Mouse (Mus musculus) heart, adult 18-20 months (tissue): ENCODE data around the gene Rab15. TPM values are rescaled to one million over a fixed set of nuclear protein-coding genes. Genes with fewer than 3 reads are reported as not detected.
"Not testable (repeated sequence)": the region's sequence is repeated elsewhere in the genome, so short reads cannot be mapped to it uniquely, and the experiment has no call there.

Source experiments
- DNase-seq, 2 experiments: peaks; one replicate each; pipeline ENCODE4 v3.0.0; 2021 to 2022; ENCODE audit warnings: mixed read lengths in 1 of 2
- total RNA-seq, 2 experiments: library from RNA; stranded (reverse); gene quantifications; 2 replicates each; pipeline ENCODE4 v1.2.3; 2021

Gene Rab15
- total RNA-seq, 2 experiments from 2014 or later, result 0.42 to 0.62 TPM

DNA sequence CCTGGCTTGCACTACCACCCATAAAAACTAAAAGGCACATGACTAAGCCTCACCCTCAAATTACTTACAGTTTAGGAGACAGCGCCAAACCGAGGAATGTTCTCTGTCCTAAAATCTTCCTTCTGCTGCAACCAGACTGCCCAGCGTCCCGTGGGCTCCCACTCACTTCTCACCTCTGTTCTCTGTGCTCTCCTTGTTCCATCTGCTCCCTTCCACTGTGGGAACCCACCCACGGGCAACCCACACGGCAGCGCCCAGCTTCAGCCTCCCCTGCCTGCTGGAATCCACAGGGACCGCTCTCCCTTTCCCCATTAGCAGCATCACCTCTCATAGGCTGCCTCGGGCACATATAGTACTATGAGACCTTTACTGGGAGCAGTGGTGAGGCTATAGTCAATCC lies 3.8 kb downstream of the Rab15 start:
- DNase-seq, result no peak

DNA sequence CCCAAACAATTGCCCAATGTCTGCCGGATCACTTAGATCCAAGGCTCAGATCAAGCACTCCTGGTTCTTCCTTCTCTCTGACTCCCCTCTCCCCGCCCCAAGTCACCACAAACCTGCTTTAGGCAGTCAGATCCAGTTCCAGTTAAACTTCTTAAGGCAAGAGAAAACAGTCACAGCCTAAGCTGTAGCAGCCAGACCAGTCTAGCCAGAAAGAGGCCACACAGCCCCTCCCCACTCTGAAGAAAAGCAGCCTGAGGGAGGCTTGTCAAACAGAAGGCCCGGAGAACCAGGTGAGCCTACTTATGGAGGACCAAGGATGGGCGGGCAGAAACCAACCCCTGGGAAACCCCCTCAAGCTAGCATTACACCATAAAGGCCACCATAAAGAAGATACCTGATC lies 4.6 kb downstream of the Rab15 start:
- DNase-seq, result no peak

DNA sequence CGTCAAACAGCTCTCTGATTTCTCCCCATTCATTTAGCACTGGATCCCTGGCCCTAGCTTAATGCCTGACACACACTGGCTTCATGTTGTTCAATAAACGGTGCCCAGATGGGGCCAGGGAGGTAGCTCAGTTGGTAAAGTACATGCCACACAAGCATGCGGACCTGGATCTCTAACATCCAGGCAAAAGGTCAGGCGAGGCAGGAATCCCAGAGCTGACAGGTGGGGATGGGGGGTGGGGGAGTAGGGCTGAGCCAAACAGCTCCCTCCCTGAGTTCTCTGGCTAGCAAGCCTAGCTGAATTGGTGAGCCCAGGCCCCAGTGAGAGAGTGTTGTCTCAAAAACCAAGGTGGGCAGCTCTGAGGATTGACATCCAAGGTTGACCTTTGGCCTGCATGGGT lies 5.5 kb downstream of the Rab15 start:
- DNase-seq, result no peak

DNA sequence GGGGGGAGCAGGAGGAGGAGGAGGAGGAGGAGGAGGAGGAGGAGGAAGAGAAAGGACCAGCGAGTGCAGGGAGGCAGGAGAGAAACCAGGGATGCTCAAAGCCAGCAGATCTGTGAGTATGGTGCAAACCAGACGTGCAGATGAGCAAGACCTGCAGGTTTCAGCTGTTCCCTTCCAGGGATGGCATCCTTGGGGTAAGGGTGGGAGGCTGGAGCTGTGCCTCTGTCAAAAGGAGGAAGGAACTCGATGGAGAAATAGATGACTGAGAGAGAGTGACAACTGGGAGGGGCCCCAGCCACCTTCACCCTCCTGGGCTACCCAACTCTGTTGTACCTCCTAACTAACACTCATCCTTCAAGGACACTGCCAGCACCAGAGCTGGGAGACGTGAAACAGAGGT lies 6.0 kb downstream of the Rab15 start:
- no peak for DNase-seq

DNA sequence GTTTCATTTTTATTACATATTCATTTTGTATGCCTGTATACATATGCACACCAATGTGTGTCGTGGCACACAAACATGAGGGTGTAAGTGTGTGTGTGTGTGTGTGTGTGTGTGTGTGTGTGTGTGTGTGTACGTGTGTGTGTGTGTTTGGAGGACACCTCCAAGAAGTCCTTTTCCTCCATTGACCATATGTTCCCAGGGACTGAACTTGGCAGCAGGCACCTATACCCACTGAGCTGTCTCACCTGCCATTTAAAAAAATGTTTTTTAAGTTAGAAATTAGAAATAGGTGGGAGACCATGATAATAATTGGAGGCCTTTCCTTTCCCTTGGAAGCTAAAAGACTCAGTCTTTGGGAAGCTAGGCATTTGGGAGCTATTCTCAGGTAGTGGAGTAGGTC lies 8.6 kb downstream of the Rab15 start:
- DNase-seq, result no peak

DNA sequence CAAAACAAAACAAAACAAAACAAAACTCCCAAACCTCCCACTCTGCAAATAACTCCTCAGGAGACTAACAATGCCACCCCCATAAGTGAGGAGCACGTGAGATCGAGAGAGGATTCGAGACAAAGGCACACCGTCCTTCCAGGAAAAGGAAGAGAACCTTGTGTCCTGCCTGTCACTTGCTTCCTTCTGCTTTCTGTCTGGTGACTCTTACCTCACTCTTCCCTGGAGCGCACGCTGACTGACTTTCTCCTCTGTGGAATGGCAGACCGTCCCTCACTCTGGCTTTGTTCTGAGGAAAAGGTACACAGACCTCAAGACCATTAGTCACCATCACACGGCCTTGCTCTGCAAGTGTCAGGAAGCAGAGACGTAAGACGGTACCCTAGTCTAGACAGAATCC lies 9.2 kb downstream of the Rab15 start:
- DNase-seq, result no peak

DNA sequence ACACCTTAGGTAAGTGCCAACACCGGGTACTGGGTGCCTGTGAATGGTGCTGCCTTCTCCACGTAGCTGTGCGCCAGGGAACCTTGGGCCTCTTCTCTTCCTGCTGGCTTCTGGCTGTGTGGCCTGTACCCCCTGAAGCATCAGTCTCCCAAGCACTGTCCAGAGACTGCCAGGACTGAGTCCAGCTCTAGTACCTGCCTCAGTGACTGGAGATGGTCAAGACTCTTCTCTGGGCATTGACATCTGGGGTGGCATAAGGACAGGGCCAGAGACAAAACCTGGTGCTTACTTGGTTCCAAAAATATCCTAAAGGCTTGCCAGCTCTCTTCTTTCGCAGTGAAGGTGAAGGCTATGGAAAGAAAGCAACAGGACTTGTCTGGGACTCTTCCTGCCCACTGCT lies 11.7 kb downstream of the Rab15 start:
- peak; percentile 17 to 22 for DNase-seq

DNA sequence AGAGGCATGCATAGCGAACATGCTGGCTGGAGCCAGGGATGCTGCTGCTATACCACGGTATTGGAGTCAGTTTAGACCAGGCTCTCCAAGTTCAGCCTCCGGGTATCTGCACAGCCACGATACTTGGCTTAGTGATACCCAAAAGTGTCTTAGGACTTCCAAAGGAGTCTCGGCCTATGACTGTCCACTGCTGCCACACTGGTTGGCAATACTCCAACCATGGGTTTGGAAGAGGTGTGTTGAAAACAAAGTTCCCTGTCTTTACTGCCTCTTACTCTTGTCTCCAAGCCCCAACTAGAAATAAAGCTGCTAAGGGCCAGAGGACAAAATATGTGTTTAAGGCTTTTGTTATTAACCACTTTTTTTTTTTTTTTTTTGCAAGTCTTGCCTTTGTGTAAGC lies 12.2 kb downstream of the Rab15 start:
- DNase-seq, result no peak

DNA sequence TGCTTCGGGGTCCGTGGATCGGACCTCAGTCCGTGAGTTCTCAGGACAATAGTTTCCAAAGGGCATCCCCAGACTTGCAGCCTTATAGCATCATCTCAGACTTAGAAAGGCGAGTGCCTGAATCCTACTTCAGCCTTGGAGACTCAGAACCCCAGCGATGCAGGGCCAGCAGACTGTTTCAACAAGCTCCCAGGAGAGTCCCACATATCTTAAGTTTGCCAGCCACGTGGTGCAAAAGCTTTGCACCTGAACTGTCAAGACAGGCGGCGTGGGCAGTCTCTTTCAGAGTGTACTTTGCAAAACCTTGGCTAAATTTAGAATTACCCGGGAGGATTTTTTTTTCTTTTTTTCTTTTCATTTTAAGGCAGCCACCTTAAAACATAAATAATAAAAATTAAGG lies 14.9 kb downstream of the Rab15 start:
- DNase-seq, result no peak

DNA sequence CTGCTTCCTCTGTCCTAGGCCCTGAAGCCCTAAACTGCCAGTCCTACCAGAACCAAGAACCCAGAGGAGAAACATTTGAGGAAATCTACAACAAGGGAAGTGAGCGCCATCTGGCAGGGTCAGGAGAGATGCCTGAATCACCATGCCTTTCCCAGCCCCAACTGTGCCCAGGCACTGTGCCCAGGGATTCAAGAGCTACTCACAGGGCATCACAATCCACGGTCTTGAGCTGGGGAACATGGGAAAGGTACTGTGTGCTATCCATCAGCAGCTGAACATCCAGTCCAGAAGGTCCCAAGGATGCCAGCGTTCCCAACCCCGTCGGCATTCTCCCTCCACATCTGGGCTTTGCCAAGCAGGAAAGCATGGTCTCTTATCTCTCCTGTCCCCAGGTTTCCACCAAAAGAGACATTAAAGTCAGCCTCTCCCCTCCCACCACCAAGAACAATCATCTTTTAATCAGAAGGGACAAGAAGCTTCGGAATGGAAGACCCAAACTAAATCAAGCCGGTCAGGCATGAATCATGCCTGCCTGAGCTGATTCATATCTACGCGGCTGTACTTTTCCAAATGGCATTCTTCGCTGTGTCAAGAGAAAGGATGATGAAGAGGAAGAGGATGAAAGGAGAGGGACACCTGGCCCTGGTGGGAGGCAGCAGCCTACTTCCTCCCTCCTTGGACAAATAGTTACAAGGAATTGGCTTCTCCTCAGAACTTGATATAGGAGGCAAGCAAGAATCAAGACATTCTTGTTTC lies 17.5 kb downstream of the Rab15 start:
- DNase-seq, result no peak

DNA sequence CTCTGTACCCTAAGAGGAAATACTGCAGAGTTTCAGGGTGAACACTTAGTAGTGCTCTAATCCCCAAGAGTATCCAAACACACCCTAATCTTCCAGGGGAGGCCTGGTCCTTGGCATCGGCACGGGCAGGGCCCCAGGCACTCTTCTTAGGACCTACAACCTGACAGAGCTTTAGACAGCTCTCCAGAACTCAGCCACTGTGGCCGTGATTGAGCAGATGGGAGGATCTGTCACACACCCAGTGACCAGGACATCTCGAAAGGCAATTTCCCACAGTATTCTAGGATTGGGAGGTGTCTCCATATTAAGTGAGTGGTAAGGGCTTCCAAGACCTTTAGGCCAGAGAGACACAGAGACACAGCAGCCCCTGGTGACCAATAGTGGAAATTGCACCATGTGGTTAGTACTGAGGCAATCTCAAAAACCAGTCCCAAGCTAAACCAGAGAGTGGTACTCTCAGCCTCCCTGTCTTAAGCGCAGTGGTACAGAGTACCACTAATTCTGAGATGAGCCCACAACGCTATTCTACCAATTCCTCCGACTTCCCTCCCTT lies 18.9 kb downstream of the Rab15 start:
- peak; percentile 45 to 64 for DNase-seq

DNA sequence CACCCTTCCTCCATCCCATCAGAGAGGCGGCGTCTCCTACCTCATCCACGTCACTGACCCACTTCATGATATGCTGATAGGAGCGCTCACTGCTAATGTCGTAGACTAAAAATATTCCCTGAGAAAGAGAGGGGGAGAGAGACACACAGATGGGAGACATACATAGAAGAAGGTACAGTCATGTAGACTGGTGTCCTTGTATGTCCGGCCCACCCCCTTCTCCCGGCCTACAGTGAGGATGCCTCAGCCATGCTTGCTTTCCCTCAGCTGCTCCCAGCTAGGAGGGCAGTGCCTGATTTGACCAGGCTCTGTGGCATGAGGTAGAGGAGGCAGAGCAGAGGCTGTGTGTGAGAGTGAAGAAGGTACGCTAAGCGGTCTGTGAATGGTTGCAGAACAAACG lies 19.7 kb downstream of the Rab15 start:
- DNase-seq, result no peak

DNA sequence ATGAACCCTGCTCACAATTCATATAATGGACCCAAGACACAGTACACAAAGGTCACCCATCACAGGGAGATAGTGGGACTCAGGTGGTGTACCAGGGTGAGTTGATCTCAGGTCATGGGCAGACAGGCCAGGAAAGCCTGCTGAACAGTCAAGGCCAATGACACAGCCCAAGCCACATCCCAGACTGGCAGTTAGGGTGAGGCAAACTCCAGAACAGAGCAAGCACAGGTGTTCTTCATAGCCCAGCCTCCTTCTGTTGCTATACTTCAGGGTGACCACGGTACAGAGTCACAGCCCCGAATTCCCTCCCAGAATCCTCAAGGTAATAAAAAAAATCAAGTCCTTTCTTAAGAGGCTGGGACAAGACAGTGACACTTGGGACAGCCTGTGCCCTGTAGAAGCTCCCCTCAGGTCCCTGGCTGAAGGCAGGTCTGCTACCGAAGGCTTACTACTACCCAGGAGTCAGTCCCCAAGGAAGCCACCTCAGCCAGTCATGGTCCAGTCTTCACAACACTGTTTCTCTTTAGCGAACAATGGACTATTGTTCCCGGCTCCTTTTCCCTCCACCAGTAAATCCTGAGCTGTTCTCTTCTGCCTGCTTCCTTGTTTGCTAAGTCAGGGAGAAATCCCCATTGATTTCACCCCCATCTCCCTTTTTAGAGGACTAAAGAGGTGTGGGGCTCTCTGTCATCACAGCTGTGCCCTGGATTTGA lies 24.5 kb downstream of the Rab15 start:
- no peak for DNase-seq

DNA sequence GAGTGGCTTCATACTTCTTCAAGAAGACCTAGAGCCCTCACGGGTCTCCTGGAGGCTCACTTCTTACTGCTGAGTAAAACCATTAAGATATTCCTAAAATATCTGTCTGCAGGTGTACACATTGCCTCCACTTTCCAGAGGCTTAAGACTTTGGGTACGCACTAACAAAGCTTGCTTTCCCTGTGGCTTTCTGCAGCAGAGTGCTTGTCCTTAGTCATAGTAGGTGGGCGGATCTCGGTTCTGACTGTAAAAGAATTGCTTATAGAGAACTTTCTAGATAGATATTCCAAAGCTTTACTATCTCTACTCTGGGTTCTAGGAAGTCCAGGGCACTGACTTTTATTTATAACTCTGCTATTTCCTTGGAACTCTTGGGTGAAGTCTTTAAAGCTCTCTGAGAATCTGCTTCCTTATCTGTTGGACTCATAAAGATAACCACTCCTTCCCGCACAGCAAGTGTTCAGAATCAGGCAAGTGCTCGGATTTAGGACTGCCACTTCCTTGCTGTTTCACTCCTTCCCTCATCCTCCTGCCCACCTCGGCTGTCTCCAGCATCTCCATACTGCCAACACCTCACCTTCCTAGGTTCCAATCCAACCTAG lies 25.7 kb downstream of the Rab15 start:
- DNase-seq, result no peak

DNA sequence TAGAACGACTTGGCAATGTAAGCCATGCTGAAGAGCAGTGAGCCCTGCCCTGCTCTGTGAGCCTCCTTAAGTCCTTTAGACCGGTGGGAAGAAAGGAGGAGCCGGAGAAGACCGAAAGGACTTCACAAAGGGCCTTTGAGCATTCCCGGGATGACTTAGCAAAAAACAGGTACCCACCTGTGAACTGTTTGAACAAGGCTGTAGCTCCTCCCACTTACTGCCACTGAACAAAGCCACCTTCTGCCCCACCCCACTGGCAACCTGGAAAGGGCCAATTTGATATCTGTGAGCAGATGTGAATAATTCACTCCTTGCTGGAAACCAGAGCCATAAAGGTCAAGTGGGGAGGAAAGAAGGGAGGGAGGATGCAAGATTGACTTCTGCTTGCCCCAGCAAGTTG lies 27.4 kb downstream of the Rab15 start, which contains the start of gene Gpx2:
Gene Gpx2, minus strand, starts transcription at position 205 of the 400 bp plus-strand sequence.
- no peak for DNase-seq

DNA sequence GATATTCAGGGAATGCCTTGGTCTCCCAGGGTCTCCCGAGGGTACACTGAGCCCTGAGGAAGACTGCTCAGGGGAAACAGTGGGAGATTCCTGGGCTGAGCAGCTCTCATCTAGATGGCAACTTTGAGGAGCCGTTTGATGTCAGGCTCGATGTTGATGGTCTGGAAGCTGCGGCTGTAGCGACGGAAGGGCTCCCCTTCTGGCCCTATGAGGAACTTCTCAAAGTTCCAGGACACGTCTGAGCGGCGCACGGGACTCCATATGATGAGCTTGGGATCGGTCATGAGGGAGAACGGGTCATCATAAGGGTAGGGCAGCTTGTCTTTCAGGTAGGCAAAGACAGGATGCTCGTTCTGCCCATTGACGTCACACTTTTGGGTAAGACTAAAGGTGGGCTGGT lies 30.2 kb downstream of the Rab15 start:
- not testable (repeated sequence) for DNase-seq

DNA sequence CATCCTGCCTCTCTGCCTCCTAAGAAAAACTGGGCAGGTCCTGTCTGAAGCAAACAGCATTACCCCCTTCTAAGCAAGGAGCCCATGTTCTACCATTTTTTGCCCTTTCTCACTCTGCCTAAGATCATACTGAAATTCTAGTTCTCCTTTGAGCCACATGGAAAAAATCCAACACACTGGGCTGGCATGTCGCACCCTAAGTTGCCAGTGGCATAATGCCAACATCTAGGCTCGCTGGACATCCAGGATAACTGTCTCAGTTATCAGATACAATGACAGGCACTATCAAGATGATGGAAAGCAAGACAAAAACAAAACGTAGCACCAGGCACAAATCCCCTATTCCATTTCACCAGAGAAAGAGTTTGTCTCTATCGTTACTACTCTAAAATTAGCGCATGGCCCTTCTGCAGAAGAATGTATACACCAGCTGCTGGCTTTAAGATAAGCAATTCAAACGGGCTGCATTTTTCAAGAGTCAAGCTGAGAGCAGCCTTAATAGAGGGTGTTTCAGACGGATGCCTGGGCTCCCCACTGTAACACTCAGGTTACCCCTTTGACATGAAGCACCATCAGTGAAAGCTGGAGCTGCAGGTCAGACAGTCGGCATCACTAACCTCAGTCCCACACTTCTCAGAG lies 32.1 kb downstream of the Rab15 start:
- no peak for DNase-seq

DNA sequence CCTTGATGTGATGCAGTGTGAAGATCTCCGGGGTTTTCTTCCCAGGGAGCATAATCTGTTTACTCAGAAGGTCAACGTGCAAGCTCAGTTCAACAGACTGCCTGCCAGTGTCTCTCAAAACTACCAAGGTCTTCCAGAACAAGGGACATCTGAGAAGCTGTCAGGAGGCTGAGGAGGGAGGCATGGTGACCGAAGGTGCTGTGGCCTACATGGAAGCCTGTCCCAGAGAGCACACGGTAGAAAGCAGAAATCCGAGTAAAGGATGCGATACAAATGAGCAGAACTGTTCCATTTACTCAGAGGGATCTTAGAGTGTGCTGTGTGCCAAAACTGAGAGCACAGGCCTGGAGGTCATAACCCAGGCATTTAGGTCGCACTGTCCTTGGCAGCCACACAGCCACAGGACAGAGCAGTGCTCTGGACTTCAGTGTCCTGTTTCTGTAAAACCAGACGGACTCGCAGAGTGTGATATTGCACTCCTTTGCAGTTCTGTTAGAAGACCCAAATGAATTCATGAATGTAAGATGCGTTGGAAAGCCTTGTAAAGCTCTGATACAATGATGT lies 38.6 kb downstream of the Rab15 start:
- peak; percentile 34 to 53 for DNase-seq

DNA sequence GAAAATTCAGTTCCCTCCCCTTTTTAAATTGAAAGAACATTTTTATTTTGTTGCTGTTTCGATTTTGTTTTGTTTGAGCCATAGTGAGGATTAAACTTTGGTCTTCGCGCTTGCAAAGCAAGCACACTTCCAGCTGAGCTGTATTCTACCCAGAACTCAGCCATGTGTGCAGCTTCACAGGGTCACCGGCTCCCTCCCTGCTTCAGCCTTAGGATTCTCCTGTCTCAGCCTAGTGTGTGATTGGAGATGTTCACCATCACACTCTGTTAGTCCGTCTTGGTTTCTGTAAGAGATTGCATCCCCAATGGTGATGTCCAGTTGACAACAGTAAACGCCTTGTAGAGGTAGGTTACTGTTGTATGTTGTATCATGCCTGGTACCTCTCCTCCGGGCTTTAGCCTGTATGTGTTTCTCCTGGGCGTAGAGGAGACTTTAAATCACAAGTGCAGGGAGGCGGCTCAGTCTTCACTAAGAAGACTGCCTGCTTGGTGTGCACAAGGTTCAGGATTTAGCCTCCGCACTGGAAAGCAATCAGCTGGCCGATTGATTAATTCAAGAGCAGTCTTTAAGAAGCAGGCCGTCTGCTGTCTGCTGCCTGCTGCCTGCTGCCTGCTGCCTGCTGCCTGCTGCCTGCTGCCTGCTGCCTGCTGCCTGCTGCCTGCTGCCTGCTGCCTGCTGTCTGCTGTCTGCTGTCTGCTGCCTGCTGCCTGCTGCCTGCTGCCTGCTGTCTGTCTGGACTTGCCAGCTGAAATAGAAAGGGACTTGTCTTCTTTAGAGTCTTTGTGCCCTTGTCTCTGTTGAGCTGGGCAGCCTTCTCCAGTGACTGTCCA lies 41.9 kb downstream of the Rab15 start:
- no peak for DNase-seq

DNA sequence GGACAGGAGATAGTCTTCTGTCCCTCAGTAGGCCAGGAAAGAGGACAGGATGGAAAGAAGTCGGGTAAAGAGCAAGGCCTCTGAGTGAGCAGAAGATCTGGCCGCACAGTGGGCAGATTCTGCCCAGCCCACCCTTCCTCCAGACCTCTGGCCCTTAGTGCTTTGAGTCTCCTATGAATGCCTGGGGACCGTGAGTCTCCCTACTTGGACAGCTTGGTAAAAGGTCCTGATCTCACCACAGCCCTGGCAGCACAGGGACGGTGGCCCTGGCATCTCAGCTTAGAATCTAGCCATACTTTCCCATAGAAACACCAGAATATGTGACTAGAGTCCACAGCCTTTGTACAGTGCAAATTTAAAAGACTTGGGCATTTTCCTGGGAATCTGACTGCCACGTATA lies 42.8 kb downstream of the Rab15 start:
- no peak for DNase-seq

DNA sequence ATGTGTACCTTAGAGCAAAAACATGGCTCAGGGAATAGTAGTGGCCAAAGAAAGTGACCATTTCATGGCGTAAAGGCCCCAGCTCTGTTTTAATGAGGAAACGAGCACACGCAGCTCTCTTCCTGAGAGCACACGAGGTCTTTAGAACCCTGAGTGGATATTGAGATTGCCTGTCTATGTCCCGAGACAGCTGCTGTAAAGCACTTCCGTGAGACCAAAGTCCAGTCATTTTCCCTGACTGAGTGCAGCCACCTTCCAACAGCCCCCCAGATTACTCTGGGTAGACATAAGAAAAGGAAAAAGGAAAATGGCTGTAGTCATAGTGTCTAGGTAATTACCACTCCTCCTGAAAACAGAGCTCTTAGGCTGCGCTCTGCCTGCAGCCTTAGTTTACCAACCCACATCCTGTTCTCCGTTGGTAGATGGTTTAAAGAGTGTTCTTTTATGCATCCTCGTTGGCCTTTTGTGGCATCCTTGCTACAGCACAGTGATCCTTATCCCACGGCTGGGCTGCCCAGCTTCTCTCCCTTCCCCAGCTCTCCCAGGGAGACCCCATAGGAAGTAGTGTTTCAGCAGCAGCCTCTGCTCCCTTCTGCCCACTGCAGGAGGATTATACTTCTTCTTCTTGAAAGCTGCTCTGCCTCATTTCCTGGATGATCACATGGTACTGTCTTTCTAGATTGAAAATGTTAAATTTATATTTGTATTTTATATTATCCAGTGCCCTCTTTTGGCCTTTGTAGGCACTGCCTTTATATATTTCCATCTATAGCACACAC lies 44.2 kb downstream of the Rab15 start:
- DNase-seq, result no peak
